23 mouse cellular contexts compared by ENCODE assay signal in genomic region chr3:154787611-154788010, GRCm38 (mm10).
DNase-seq lines count a peak whose midpoint lies in the region; ATAC-seq and TF ChIP-seq lines count a peak whose summit lies in the region.
"Had no signal": no experiment of that assay in that cellular context is flagged by ENCODE, and none has a peak within 500 bp of the region (broad histone marks: within the 10 kb centered on the region; RNA-seq: fewer than 3 reads in every experiment).

No protein-coding gene starts in this region.

- DNase-seq in heart, embryonic 10.5 days (ENCODE audit: low spot score) = peak; percentile 66
- no peak for DNase-seq in heart, adult 2 months
- DNase-seq in G1E (ENCODE audit: low spot score) = no peak
- DNase-seq: adrenal gland, adult 2 months; adrenal gland, postnatal 10 days; adrenal gland, postnatal 25 days; cerebellum, adult 11 months; cerebellum, adult 18-20 months; cerebellum, adult 8-10 months; cerebellum, adult 9-11 months; cerebellum, postnatal 14 days; cerebellum, postnatal 36 days; embryo, embryonic 11 days; forebrain, postnatal 0 days had no signal

- no peaks in the 10 kb centered on the region for H3K79me2 ChIP-seq in heart, adult 2 months (replicated peaks; ENCODE audit: control insufficient read depth, insufficient read depth, low read length)

- no peak for TF ChIP-seq POLR2A in heart, adult 2 months (IDR thresholded peaks at IDR 0.05; ENCODE audit: insufficient read depth, low read depth, low read length)

- WGBS in heart, embryonic 10.5 days = 62% methylated on average over 3 of the region's 3 CpGs
- WGBS in heart, adult 2 months = 55% methylated on average over 3 of the region's 3 CpGs
- 86% methylated on average over 3 of the region's 3 CpGs for WGBS in forebrain, embryonic 15.5 days

- intact Hi-C loops in heart, adult 2 months (cut with DNase I) = loop anchor here (5.0 kb wide), 1 partner anchor 135 kb away; no protein-coding TSS in a partner anchor

- ATAC-seq in megakaryocyte, adult 5-6 weeks (ENCODE audit: poor library complexity, severe bottlenecking) = no peak
- ATAC-seq in G1E (ENCODE audit: extremely low read depth, insufficient number of reproducible peaks, low FRiP score, poor library complexity, severe bottlenecking) = no peak
- no peak for ATAC-seq in forebrain, embryonic 15.5 days (replicated peaks)
- ATAC-seq: forebrain, embryonic 14.5 days had no signal

- TF ChIP-seq CTCF in heart, adult 2 months (IDR thresholded peaks at IDR 0.05) = no peak
- no peak for TF ChIP-seq CTCF in G1E (IDR thresholded peaks at IDR 0.05; ENCODE audit: low read depth, low read length)

- no peak overlapping the region for H3K9ac ChIP-seq in heart, adult 2 months (ENCODE audit: low read depth, low read length)
- H3K9ac ChIP-seq in forebrain, embryonic 15.5 days (replicated peaks) = no peak overlapping the region
- H3K9ac ChIP-seq: embryonic facial prominence, embryonic 13.5 days; embryonic facial prominence, embryonic 15.5 days; forebrain, embryonic 12.5 days; forebrain, postnatal 0 days had no signal

- TF ChIP-seq EP300 in heart, adult 2 months (IDR thresholded peaks at IDR 0.05; ENCODE audit: insufficient read depth, low read depth, low read length) = no peak

- H3K4me3 ChIP-seq in heart, embryonic 10.5 days = no peak overlapping the region
- no peak overlapping the region for H3K4me3 ChIP-seq in heart, adult 2 months
- H3K4me3 ChIP-seq in megakaryocyte, embryonic 14.5 days (replicated peaks) = peak overlapping the region; percentile 75
- H3K4me3 ChIP-seq in G1E (ENCODE audit: low read depth, low read length) = peak overlapping the region; percentile 7; the same call in 1 of the 2 replicates
- no peak overlapping the region for H3K4me3 ChIP-seq in forebrain, embryonic 15.5 days
- H3K4me3 ChIP-seq: embryonic facial prominence, embryonic 13.5 days; embryonic facial prominence, embryonic 15.5 days; erythroblast, embryonic 14.5 days; forebrain, embryonic 10.5 days; forebrain, embryonic 12.5 days had no signal

- H3K4me1 ChIP-seq in heart, embryonic 10.5 days = no peaks in the 10 kb centered on the region
- no peaks in the 10 kb centered on the region for H3K4me1 ChIP-seq in heart, adult 2 months (ENCODE audit: control insufficient read depth, insufficient read depth, low read length)
- no peaks in the 10 kb centered on the region for H3K4me1 ChIP-seq in megakaryocyte, embryonic 14.5 days
- no peaks in the 10 kb centered on the region for H3K4me1 ChIP-seq in G1E (ENCODE audit: insufficient read depth, low read depth, low read length)
- H3K4me1 ChIP-seq in forebrain, embryonic 15.5 days = no peaks in the 10 kb centered on the region
- H3K4me1 ChIP-seq: embryonic facial prominence, embryonic 13.5 days; embryonic facial prominence, embryonic 15.5 days; forebrain, embryonic 10.5 days; forebrain, embryonic 12.5 days had no signal

- H3K27ac ChIP-seq in heart, embryonic 10.5 days = no peak overlapping the region
- no peak overlapping the region for H3K27ac ChIP-seq in heart, adult 2 months
- no peak overlapping the region for H3K27ac ChIP-seq in forebrain, embryonic 15.5 days (replicated peaks)
- H3K27ac ChIP-seq: embryonic facial prominence, embryonic 13.5 days; embryonic facial prominence, embryonic 15.5 days; forebrain, embryonic 10.5 days; forebrain, embryonic 12.5 days had no signal

- no peaks in the 10 kb centered on the region for H3K9me3 ChIP-seq in heart, embryonic 10.5 days
- peaks cover 38% of the 10 kb centered on the region for H3K9me3 ChIP-seq in megakaryocyte, embryonic 14.5 days
- H3K9me3 ChIP-seq in G1E (replicated peaks) = peaks cover 41% of the 10 kb centered on the region
- no peaks in the 10 kb centered on the region for H3K9me3 ChIP-seq in forebrain, embryonic 15.5 days
- H3K9me3 ChIP-seq: embryonic facial prominence, embryonic 13.5 days; embryonic facial prominence, embryonic 15.5 days; forebrain, embryonic 10.5 days; forebrain, embryonic 12.5 days had no signal

- no peak overlapping the region for H3K4me2 ChIP-seq in forebrain, embryonic 15.5 days (replicated peaks)
- H3K4me2 ChIP-seq: embryonic facial prominence, embryonic 13.5 days; embryonic facial prominence, embryonic 15.5 days; forebrain, embryonic 12.5 days had no signal

- peaks cover 2% of the 10 kb centered on the region; the same call in 1 of the 2 replicates for H3K36me3 ChIP-seq in heart, embryonic 10.5 days
- H3K36me3 ChIP-seq in heart, adult 2 months (ENCODE audit: control insufficient read depth, insufficient read depth, low read length) = no peaks in the 10 kb centered on the region
- H3K36me3 ChIP-seq in megakaryocyte, embryonic 14.5 days (replicated peaks; ENCODE audit: low read length) = no peaks in the 10 kb centered on the region
- no peaks in the 10 kb centered on the region for H3K36me3 ChIP-seq in G1E (replicated peaks)
- no peaks in the 10 kb centered on the region for H3K36me3 ChIP-seq in forebrain, embryonic 15.5 days
- H3K36me3 ChIP-seq: embryonic facial prominence, embryonic 13.5 days; embryonic facial prominence, embryonic 15.5 days; forebrain, embryonic 10.5 days; forebrain, embryonic 12.5 days had no signal

- H3K27me3 ChIP-seq in heart, embryonic 10.5 days (ENCODE audit: insufficient read depth, poor library complexity, severe bottlenecking) = no peaks in the 10 kb centered on the region
- H3K27me3 ChIP-seq in heart, adult 2 months (ENCODE audit: control insufficient read depth, insufficient read depth, low read length) = no peaks in the 10 kb centered on the region
- H3K27me3 ChIP-seq in megakaryocyte, embryonic 14.5 days (replicated peaks) = no peaks in the 10 kb centered on the region
- no peaks in the 10 kb centered on the region for H3K27me3 ChIP-seq in G1E (ENCODE audit: insufficient read depth, low read length)
- H3K27me3 ChIP-seq in forebrain, embryonic 15.5 days = no peaks in the 10 kb centered on the region
- H3K27me3 ChIP-seq: embryonic facial prominence, embryonic 15.5 days; forebrain, embryonic 12.5 days had no signal

Comparison
In these comparisons a context has a peak if more than half of its experiments do, and no peak if none do; other contexts are left out.
1. H3K4me3 ChIP-seq: peak in megakaryocyte, embryonic 14.5 days (single experiment) and G1E (single experiment); none in heart, embryonic 10.5 days (single experiment), heart, adult 2 months (single experiment) and forebrain, embryonic 15.5 days (single experiment).